ENCODE assay signal across 11 mouse cellular contexts in the genomic region with DNA sequence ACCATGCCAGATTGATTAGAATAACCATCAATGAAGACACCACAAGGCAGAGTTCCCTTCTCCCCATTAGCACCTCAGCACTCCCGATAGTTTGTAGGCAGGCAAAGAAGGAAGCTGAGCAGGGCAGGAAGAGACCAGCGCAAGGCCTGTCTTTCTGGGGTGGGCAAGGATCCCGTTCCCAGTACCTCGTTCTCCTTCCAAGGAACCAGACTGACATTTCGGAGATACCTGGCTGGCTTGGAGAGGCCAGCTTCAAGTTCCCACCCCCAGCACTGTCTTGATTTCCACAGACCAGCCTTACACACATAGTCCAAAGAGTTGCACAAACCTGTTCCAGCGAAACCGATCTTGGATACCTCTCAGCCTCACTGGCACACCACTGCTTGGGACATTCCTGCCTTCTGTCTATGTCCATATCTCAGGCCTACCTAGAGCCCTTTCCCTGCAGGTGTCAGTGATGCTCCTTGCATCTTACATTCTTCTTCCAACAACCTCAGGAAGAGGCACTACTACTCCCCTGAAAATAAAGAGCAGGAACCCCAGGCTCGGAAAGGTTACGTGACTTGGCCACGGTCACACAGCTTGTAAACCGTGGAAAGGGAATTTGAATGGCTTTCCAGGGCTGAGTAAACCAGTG.
DNase-seq lines count a peak whose midpoint lies in the region; ATAC-seq and TF ChIP-seq lines count a peak whose summit lies in the region.
"Had no signal": no experiment of that assay in that cellular context is flagged by ENCODE, and none has a peak within 500 bp of the region (broad histone marks: within the 10 kb centered on the region; RNA-seq: fewer than 3 reads in every experiment).

No protein-coding gene starts in this region.

- ATAC-seq in heart, embryonic 12.5 days (ENCODE audit: insufficient number of reproducible peaks, low FRiP score), result no peak
- ATAC-seq in lung, embryonic 15.5 days (ENCODE audit: borderline replicate concordance, extremely low read depth, low FRiP score, low TSS enrichment), result no peak
- ATAC-seq in forebrain, postnatal 0 days, result no peak
- ATAC-seq in neural tube, embryonic 15.5 days (ENCODE audit: low FRiP score), result no peak
- ATAC-seq: inflammation-experienced regulatory T-cells, adult 6 months had no signal

- H3K4me3 ChIP-seq in heart, embryonic 12.5 days, result peak overlapping the region; percentile 30; the same call in 1 of the 2 replicates
- H3K4me3 ChIP-seq in heart, adult 2 months, result no peak overlapping the region
- H3K4me3 ChIP-seq in lung, embryonic 15.5 days, result no peak overlapping the region
- H3K4me3 ChIP-seq in forebrain, postnatal 0 days (ENCODE audit: low read depth, low read length), result 0 out of 2 replicates have a peak overlapping the region, but pooled peaks have one; percentile 16
- H3K4me3 ChIP-seq in neural tube, embryonic 15.5 days (replicated peaks), result no peak overlapping the region
- H3K4me3 ChIP-seq: myocyte had no signal

- WGBS in heart, embryonic 12.5 days, result 42% methylated on average over 11 of the region's 11 CpGs
- 53% methylated on average over 11 of the region's 11 CpGs for WGBS in heart, adult 2 months
- WGBS in lung, embryonic 15.5 days, result 47% methylated on average over 11 of the region's 11 CpGs
- 43% methylated on average over 11 of the region's 11 CpGs for WGBS in forebrain, postnatal 0 days
- WGBS in neural tube, embryonic 15.5 days, result 48% methylated on average over 11 of the region's 11 CpGs

- no peak for TF ChIP-seq POLR2A in heart, adult 2 months (IDR thresholded peaks at IDR 0.05; ENCODE audit: insufficient read depth, low read depth, low read length)

- peak overlapping the region; percentile 60 for H3K4me2 ChIP-seq in heart, embryonic 12.5 days
- H3K4me2 ChIP-seq in lung, embryonic 15.5 days, result peak overlapping the region; percentile 41
- peak overlapping the region; percentile 88 for H3K4me2 ChIP-seq in forebrain, postnatal 0 days (ENCODE audit: low read depth)
- peak overlapping the region; percentile 94; the same call in 1 of the 2 replicates for H3K4me2 ChIP-seq in neural tube, embryonic 15.5 days

- no peak overlapping the region for H3K27ac ChIP-seq in heart, embryonic 12.5 days (ENCODE audit: poor library complexity, severe bottlenecking)
- no peak overlapping the region for H3K27ac ChIP-seq in heart, adult 2 months
- no peak overlapping the region for H3K27ac ChIP-seq in lung, embryonic 15.5 days
- peak overlapping the region; percentile 30 for H3K27ac ChIP-seq in forebrain, postnatal 0 days (ENCODE audit: low read depth, low read length)
- H3K27ac ChIP-seq in neural tube, embryonic 15.5 days (replicated peaks), result peak overlapping the region; percentile 37; the same call in 1 of the 2 replicates
- H3K27ac ChIP-seq: liver, embryonic 14.5 days had no signal

- H3K9ac ChIP-seq in heart, embryonic 12.5 days, result no peak overlapping the region
- H3K9ac ChIP-seq in heart, adult 2 months (ENCODE audit: low read depth, low read length), result no peak overlapping the region
- no peak overlapping the region for H3K9ac ChIP-seq in lung, embryonic 15.5 days
- 0 out of 2 replicates have a peak overlapping the region, but pooled peaks have one; percentile 4 for H3K9ac ChIP-seq in forebrain, postnatal 0 days
- H3K9ac ChIP-seq in neural tube, embryonic 15.5 days (replicated peaks), result no peak overlapping the region
- H3K9ac ChIP-seq: liver, embryonic 14.5 days had no signal

- peaks cover 16% of the 10 kb centered on the region for H3K4me1 ChIP-seq in heart, embryonic 12.5 days (replicated peaks)
- H3K4me1 ChIP-seq in heart, adult 2 months (ENCODE audit: control insufficient read depth, insufficient read depth, low read length), result 0 out of 2 replicates have a peak, but pooled peaks cover 2% of the 10 kb centered on the region
- peaks cover 25% of the 10 kb centered on the region for H3K4me1 ChIP-seq in lung, embryonic 15.5 days
- H3K4me1 ChIP-seq in forebrain, postnatal 0 days (ENCODE audit: insufficient read depth), result peaks cover 8% of the 10 kb centered on the region; the same call in 1 of the 2 replicates
- H3K4me1 ChIP-seq in neural tube, embryonic 15.5 days, result peaks cover 75% of the 10 kb centered on the region

- no peak for TF ChIP-seq EP300 in heart, adult 2 months (IDR thresholded peaks at IDR 0.05; ENCODE audit: insufficient read depth, low read depth, low read length)

- no peak for DNase-seq in heart, adult 2 months
- no peak for DNase-seq in lung, postnatal 14 days
- DNase-seq in forebrain, postnatal 0 days, result no peak
- DNase-seq in left cerebral cortex, postnatal 10 days (ENCODE audit: extremely low spot score in 1 of 2, low spot score in 2 of 2), result no peak
- DNase-seq in right cerebral cortex, postnatal 25 days, result no peak

- H3K36me3 ChIP-seq in heart, embryonic 12.5 days, result no peaks in the 10 kb centered on the region
- no peaks in the 10 kb centered on the region for H3K36me3 ChIP-seq in heart, adult 2 months (ENCODE audit: control insufficient read depth, insufficient read depth, low read length)
- no peaks in the 10 kb centered on the region for H3K36me3 ChIP-seq in lung, embryonic 15.5 days
- no peaks in the 10 kb centered on the region for H3K36me3 ChIP-seq in forebrain, postnatal 0 days (ENCODE audit: insufficient read depth)
- H3K36me3 ChIP-seq in neural tube, embryonic 15.5 days, result no peaks in the 10 kb centered on the region

- intact Hi-C loops in heart, adult 2 months (cut with DNase I), result loop anchor here (1.0 to 10.0 kb wide), 4 partner anchors 161 to 425 kb away; a partner anchor contains a TSS
- intact Hi-C loops in left cerebral cortex, postnatal 10 days (cut with DNase I), result loop anchor here (5.0 to 10.0 kb wide), 3 partner anchors 75 to 188 kb away; no protein-coding TSS in a partner anchor

- no peaks in the 10 kb centered on the region for H3K79me2 ChIP-seq in heart, adult 2 months (replicated peaks; ENCODE audit: control insufficient read depth, insufficient read depth, low read length)

- TF ChIP-seq CTCF in heart, adult 2 months (IDR thresholded peaks at IDR 0.05), result no peak
- TF ChIP-seq CTCF in forebrain, postnatal 0 days (IDR thresholded peaks at IDR 0.05; ENCODE audit: low read depth), result no peak

- no peaks in the 10 kb centered on the region for H3K9me3 ChIP-seq in heart, embryonic 12.5 days (replicated peaks)
- H3K9me3 ChIP-seq in lung, embryonic 15.5 days, result no peaks in the 10 kb centered on the region
- no peaks in the 10 kb centered on the region for H3K9me3 ChIP-seq in forebrain, postnatal 0 days (ENCODE audit: low read length)
- H3K9me3 ChIP-seq in neural tube, embryonic 15.5 days (replicated peaks), result no peaks in the 10 kb centered on the region

- peaks cover 85% of the 10 kb centered on the region for H3K27me3 ChIP-seq in heart, embryonic 12.5 days (replicated peaks)
- peaks cover 6% of the 10 kb centered on the region; the same call in 1 of the 2 replicates for H3K27me3 ChIP-seq in heart, adult 2 months (ENCODE audit: control insufficient read depth, insufficient read depth, low read length)
- peaks cover 69% of the 10 kb centered on the region for H3K27me3 ChIP-seq in lung, embryonic 15.5 days
- H3K27me3 ChIP-seq in forebrain, postnatal 0 days (ENCODE audit: insufficient read depth, low read length), result peaks cover 6% of the 10 kb centered on the region; the same call in 1 of the 2 replicates
- H3K27me3 ChIP-seq in neural tube, embryonic 15.5 days (replicated peaks), result peaks cover 5% of the 10 kb centered on the region; the same call in 1 of the 2 replicates

Comparison
In these comparisons a context has a peak if more than half of its experiments do, and no peak if none do; other contexts are left out.
1. H3K4me3 ChIP-seq: peak in heart, embryonic 12.5 days (single experiment) and forebrain, postnatal 0 days (single experiment); none in heart, adult 2 months (single experiment), lung, embryonic 15.5 days (single experiment) and neural tube, embryonic 15.5 days (single experiment).
2. H3K27ac ChIP-seq: peak in forebrain, postnatal 0 days (single experiment) and neural tube, embryonic 15.5 days (single experiment); none in heart, embryonic 12.5 days (single experiment), heart, adult 2 months (single experiment) and lung, embryonic 15.5 days (single experiment).
3. H3K4me2 ChIP-seq: peak in every context shown above with its lines; median percentile 94 in neural tube, embryonic 15.5 days; 88 in forebrain, postnatal 0 days; 60 in heart, embryonic 12.5 days; 41 in lung, embryonic 15.5 days.